Mouse (Mus musculus) megakaryocyte-erythroid progenitor cell, adult 5 weeks (primary cell): Measurements from ENCODE around the gene Olfr996. TPM values are rescaled to one million over a fixed set of nuclear protein-coding genes. Genes with fewer than 3 reads are reported as not detected.

Experiments used
- polyA plus RNA-seq: library from polyadenylated mRNA; stranded (reverse); fragments of >175 nt; gene quantifications from 2 replicates; pipeline ENCODE4 v1.2.3, GENCODE M21; 2012

Gene Olfr996
- not detected in 2 replicates for polyA plus RNA-seq

DNA sequence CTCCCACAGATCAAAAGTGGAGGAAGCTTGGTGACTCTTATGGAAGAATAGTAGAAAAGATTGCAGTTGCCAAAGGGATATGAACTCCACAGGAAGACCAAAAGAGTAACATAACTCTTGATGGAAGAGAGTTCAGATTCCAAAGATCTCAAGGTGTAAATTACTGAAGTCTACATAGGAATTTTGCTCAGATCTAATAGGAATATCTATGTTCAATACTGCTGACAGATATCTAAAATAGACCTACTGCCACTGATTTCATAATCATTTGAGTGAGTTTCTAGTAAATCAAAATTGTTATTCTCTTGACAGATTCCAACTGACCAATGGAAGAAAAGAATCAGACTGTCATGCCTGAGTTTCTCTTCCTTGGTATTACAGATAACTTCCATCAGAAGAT is at the start of gene Olfr996:
TSS of gene Olfr996 (plus strand) at position 301 of the 400 bp plus-strand sequence.

DNA sequence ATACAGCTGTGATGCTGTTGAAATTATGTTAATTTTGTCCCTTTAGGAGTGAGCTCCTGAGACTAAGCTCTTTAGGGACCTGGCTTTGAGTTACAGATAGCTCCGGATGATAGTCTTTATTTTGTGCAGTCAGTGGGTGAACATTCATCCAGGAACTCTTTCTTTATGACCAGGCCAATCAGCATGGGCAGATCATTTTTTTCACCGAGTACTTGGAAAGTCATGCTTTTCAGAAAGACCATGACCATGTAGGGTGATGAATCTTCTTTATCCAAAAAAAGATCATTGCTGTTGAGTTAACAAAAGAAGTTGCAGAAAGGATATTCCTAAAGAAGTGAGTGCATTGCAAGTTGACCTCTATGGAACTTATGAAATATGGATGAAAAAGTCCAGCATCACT is 9.6 kb downstream of the Olfr996 start, which contains the start of gene Olfr998:
TSS of gene Olfr998 (plus strand) at position 301 of the 400 bp plus-strand sequence.

DNA sequence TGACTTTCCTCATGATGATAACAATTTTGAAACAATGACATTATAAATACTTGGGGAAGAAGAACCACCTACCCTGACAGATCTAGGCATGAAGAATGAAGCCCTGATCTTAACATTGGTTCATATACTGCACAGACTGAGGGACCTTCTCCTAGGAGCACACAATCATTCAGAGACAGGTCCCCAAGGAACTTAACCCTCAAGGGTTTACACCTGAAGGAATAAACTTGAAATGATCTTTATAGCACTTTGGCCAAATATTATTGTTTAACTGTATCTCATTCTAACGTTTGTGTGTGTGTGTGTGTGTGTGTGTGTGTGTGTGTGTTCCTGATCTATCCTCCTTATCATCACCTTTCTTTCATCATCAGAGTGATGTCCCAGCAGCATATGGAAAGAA is 32.8 kb downstream of the Olfr996 start, which contains the start of gene Olfr1000:
TSS of gene Olfr1000 (minus strand) at position 101 of the 400 bp plus-strand sequence.

Other genes starting within 250 kb of the Olfr996 start
- gene Olfr987, start 239.9 kb upstream of the Olfr996 start, polyA plus RNA-seq: not detected in 2 replicates
- not detected in 2 replicates for gene Olfr988, start 216.0 kb upstream of the Olfr996 start, polyA plus RNA-seq
- not detected in 2 replicates for gene Olfr992, start 169.7 kb upstream of the Olfr996 start, polyA plus RNA-seq
- not detected in 2 replicates for gene Olfr993, start 164.3 kb upstream of the Olfr996 start, polyA plus RNA-seq
- not detected in 2 replicates for gene Olfr994, start 142.8 kb upstream of the Olfr996 start, polyA plus RNA-seq
- not detected in 2 replicates for gene Olfr995, start 135.6 kb upstream of the Olfr996 start, polyA plus RNA-seq
- gene 4833423E24Rik, start 60.2 kb upstream of the Olfr996 start, polyA plus RNA-seq: not detected in 2 replicates
- gene Olfr998, start 9.7 kb downstream of the Olfr996 start, polyA plus RNA-seq: 0.06 TPM in 1 of 2 replicates, not detected in the other
- not detected in 2 replicates for gene Olfr1000, start 32.7 kb downstream of the Olfr996 start, polyA plus RNA-seq
- not detected in 2 replicates for gene Olfr1002, start 71.5 kb downstream of the Olfr996 start, polyA plus RNA-seq
- gene Olfr154, start 85.2 kb downstream of the Olfr996 start, polyA plus RNA-seq: not detected in 2 replicates
- not detected in 2 replicates for gene Olfr1006, start 99.6 kb downstream of the Olfr996 start, polyA plus RNA-seq
- not detected in 2 replicates for gene Olfr1008, start 110.2 kb downstream of the Olfr996 start, polyA plus RNA-seq
- not detected in 2 replicates for gene Olfr1009, start 136.2 kb downstream of the Olfr996 start, polyA plus RNA-seq
- not detected in 2 replicates for gene Olfr1012, start 183.6 kb downstream of the Olfr996 start, polyA plus RNA-seq
- not detected in 2 replicates for gene Olfr1013, start 187.9 kb downstream of the Olfr996 start, polyA plus RNA-seq
- gene Olfr1014, start 193.5 kb downstream of the Olfr996 start, polyA plus RNA-seq: not detected in 2 replicates
- not detected in 2 replicates for gene Olfr1015, start 202.8 kb downstream of the Olfr996 start, polyA plus RNA-seq
- not detected in 2 replicates for gene Olfr1016, start 223.3 kb downstream of the Olfr996 start, polyA plus RNA-seq
- gene Olfr1018, start 239.3 kb downstream of the Olfr996 start, polyA plus RNA-seq: not detected in 2 replicates